Mouse (Mus musculus): ENCODE data around the gene Pitpnm2.

Pitpnm2 gene

DNA sequence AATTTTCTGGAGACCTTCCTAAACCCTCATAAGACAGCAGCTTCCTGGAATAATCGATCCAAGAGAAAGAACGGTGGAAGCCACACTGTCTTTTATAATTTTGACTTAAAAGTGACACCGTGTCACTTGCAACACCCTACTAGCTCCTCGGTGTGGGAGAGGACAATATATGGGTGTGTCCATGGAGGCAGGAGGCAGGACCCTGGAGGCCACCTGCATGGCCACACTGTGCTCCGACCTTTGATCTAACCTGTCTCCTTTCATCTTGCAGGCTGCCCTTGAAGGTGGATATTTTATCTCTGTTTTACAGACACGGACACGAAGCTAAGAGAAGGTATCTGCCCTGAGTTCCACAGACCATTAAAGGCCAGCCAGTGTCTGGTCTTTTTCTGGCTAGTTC is 51.1 kb downstream of the Pitpnm2 start:
- no peak for DNase-seq

DNA sequence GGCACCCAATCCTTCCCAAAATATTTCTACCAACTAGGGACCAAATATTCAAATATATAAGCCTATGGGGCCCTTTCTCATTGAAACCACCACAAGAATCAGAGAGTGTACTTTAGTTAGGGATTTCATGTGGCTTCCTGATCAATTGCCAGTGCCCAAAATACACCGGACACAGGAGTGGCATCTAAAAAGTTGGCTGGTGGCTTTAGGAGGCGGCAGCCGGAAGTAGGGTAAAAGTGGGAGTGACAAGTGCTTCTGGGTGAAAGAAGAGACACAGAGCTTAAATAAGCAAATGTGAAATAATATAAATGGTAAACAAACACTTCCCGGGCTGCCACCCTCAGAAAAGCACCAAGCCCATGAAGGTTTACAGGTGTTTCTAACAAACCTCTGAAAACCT is 53.5 kb downstream of the Pitpnm2 start:
- DNase-seq = no peak

DNA sequence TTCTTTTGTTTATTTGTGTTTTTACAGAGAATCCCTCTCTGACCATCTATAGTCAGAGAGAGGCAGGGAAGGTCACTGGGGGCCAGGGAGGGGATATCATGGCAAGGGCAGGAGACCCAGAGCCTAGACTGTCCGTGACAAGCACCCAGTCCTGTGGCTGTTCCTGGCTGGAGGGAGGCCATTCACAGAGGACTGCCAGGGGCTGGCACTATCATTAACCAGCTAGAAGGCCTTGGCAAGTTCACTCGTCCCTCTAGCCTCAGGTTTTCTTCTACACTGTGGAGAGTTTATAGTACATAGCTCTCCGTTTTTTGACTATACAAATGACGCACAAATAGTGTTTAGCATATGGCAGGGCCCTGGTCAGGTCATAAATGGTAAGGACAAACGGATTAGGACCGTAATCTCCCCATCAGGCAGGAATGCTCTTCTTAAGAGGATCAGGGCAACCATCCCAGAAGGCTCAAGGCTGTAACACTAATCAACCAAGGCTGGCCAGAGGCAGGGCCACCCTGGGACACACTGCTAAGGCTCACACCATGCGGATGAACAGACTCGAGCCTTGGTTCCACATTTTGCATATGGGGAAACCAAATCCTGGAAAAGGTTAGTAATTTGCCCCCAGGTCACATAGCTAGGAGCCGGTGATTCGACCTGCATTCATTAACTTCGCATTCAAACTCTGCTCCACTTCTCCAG is 55.0 kb downstream of the Pitpnm2 start:
- no peak for DNase-seq

DNA sequence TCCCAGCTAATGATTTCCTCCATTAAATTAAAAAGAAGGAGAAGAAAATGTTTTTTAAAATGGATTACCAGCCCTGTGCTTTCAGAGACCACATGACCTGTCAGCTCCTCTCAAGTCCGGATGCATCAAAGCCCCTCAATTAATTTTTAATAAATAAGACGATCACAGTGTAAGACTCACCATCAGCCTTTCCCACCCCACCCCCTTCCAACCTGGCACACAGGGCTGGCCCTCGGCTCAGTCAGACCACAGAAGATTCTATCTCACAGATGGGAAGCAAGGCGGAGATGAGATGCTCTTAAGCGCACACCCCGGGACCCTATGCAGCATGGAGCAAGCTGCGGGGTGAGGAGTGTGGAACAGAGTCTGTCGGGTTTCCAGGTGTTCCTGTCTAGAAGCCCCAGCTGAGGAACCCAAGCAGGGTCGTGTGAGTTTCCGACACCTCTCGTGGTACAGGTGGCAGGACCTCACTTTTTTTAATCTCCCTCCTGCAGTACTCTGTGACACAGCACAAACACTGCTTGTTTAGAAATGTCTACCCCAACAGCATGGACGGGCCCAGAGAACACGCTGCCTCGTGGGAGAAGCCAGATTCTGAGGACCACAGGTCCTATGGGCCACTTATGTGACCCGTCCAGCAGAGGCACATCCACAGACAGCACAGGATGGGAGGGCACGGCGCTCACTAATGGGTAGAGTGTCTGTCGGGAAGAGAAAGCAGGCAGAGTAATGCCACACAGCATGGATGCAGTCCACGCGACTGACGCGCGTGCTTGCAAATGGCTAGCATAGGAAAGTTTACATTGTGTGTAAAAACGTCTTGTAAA is 56.1 kb downstream of the Pitpnm2 start:
- DNase-seq = no peak

DNA sequence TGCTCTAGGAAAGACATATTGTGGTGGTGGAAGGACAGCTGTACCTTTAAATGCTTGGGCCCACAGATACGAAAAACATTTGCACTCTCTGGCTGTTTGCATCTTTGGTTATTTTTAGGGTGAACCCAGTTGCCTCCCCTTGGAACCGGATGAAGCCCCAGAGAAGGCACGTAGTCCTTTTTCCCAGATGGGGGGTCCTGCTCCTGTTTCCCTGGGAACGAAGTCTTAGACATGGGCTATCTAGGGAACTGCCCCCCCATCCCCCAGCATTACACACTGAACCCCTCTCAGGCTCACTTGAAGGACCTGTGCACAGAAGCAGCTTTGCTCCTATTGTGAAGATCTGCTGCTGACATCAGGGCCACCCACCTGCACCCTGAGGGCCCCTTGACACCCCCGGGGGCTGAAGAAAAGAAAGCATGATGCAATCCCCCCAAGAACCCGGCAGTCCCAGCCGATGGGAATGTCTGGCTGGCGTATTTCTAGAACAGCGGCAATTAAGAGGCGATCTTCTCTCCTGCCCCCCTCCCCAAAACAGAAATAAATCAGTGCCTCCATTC is 56.8 kb downstream of the Pitpnm2 start:
- DNase-seq = no peak

DNA sequence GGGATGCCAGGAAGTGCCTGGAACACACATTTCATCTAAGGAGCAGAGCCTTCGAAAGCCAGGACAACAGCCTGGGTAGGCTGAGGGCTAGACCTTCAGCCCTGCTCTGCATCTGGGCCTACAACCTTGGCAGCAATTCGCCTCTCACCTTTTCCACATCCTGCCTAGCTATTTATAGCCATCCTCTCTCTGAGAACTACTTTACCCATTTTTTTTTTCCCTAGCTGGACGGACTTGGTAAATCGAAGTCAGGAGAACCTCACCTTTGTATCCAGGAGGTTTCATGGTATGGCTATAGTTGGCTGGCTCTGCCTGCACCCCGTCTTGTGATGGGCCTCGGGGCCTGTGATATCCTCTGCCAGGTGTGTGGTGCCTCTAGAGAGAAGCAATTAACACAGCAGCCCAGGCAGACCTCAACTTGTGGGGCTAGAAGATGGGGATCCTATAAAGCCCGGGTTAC is 57.3 kb downstream of the Pitpnm2 start:
- DNase-seq = no peak

DNA sequence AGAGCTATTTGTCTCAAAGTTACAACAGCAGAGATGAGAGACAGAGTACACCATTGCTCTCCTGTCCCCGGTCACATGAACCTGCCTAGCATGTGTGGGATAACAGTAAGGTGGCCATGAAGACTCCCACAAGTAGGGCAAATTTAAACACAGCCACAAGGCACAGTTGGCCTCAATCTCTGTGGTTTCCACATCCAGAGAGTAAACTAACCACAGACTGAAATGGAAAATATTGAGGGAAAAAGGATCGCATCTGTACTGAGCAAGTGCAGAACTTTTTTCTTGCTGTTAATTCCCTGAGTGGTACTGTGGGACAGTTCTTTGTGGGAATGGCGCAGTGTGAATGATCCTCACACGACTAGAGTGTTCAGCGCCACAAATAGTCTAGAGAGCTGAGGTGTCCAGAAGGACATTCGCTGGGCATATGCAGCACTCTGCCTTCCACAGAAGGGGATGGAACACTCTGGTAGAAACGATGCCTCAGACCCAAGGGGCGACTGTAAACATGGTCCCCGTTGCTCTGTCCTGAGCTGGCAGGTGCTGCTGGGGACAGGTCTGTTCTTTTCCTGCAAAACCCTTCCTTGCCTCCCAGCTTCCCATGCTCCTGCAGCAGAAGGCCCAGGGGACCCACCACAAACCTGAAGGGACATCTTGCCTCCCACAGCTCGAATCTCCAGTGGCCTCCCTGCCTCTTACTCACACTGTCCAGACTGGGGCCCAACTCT is 59.3 kb downstream of the Pitpnm2 start:
- no peak for DNase-seq

DNA sequence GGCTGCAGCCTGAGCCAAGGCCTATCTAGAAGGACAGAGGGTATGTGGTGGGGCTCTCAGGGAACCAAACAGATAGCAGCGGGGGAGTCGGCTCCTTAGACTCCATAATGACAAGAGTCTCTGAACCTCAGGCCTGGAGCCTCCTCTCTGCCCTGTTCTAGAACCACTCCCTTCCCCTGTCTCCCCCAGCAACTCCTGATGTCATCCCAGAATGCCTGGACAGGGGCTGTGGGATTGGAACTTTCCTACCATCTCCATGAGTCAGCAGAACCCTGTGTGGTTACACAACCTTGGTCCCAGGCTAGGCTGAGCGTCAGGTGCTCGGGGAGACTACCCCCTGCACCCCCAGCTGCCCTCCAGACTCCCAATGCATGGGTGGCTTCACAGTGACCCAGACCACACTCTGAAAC is 60.0 kb downstream of the Pitpnm2 start:
- no peak for DNase-seq

DNA sequence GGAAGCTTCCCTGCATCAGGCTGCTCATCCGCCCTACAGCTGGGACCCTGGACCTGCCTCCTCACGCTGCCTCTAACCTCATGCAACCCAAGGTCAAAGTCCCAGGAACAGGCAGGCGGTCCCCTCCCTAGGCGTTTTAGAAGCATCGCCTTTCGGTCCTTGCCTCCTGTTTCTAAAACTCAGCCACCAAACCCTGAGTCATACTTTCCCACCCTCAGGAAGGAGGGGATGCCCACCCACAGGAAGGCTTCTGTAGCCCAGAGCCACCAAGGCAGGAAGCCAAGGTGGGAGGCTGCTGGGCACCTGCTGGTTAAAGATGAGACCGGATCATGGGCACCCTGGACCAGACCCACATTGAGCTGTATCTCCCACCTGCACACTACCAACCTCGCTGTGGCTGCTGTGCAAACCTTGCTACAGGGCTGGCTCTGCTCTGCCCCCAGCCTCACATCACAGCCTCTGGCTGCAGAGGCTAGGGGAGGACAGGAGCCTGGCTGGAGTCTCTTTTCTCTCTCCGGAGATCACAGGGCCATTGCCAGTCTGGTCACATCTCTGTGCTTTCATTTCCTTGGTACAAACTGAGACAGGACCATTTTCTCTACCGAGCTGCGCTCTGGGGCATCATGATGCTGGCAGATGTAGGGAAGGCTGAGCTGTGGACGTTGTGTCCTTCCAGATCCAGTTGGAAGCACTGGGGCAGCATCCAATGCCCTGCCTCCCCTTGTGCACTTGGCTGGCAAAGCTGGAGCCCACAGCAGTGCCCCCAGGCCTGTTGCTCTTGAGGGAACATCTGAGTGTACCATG is 61.9 kb downstream of the Pitpnm2 start:
- DNase-seq = no peak

DNA sequence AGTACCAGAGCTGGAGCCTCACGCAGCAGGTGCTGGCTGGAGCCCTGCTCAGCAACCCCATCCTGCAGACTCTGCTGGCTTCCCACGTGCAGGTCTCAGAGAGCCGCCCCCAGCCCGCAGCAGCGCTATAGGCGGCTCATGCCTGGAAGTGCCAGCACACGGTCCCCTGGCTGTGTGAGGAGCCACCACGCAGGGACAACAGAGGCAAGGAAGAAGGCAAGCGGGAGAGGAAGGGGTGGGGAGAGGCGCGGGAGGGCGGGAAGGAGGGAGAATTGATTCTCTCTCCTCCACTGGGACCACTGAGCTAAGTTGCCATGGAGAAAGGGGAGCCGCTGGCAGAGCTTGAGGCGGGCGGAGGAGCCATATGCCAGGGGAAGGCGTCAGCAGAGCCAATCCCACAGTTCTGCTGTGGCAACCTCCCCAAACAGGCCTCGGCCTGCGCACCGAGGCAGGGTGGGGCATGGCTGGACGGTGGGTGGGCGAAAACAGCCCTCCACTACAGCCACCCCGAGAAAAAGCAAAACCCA is 62.5 kb downstream of the Pitpnm2 start:
- no peak for DNase-seq

DNA sequence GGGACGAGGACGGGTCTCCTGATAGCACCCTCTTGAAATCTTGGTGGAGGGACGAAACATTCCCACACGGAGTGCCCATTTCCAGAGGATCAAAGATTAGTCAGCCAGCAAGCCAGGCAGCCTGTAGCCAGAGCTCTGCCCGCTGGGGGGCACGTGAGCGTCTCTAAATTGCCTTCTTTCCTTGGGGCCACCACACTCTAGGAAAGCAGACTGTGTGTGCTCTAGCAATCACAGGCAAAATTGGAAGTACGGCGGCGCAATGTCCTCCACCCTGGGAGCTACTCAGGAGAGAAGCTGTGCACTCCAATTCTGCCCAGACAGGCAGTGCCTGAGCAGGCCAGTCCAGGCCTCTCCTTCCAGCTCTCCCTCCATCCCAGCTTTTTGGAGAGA is 63.1 kb downstream of the Pitpnm2 start:
- no peak for DNase-seq

DNA sequence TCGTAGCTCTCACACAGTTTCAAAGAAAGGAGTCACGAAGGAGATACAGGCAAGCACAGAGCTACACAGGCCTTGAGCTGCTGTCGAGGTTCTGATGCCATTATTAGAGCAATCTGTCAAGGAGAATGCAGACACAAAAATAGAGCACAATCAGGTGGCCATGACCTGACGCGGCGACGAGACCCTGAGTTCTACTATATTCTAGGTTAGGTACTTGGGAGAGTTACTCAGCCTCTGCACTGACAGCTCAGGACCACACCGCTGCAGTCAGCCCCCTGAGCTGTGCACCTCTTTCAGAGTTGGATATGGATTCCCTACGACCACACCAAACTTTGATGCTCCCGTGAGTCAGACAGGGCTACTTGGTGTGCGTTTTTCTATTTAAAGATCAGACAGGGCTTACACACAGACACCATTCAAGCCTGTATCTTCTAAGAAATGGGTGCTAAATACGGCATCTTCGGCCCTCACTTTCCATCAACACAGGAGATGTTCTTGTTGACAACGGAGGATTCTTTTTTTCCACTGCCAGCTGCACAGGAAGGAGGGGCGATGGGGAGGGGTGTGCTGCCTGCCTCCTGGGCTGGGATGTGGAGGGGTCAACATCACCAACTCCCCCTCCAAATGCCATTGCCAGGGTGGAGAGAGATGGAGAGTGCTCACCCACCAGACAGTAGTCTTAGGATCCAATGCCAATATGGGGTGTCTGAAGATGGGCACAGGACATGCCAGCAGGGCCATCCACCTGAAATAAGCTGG is 63.7 kb downstream of the Pitpnm2 start:
- DNase-seq = no peak

DNA sequence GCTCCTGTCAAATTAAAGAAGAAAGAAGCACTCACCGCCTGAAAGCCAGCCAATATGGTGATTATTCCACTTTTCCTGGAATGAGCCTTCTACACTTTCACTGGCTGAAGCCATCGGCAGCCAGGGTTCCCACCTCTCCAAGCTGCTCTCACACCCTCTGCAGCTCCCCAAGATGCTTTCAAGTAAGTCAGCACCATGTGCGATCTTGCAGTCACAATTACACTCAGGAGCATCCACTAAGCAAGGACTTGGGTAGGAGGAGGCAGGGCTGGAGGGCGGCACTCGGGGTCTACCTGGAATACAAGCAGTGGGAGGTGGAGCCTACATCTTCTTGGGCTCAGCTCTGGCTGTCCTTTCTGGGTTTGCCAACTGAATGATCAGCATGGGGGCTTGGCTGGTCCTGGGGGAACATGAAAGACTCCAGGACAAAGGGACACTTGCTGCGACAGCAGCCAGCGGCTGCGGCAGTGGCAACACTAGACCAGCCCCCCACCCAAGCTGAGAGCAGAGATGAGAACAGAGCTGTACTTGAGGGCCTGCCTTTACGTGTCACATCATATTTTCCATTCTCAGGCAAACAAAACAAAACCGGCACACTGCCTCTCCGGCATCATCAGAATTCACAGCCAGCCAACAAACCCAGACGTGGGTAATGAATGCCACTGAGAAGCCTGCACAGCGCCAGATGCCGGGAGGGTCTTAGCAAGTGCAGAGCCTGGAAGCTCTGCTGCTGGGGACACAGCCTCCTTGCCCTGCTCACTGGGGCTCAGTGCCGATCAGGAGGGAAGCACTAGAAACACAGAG is 64.5 kb downstream of the Pitpnm2 start:
- peak; percentile 44 for DNase-seq

DNA sequence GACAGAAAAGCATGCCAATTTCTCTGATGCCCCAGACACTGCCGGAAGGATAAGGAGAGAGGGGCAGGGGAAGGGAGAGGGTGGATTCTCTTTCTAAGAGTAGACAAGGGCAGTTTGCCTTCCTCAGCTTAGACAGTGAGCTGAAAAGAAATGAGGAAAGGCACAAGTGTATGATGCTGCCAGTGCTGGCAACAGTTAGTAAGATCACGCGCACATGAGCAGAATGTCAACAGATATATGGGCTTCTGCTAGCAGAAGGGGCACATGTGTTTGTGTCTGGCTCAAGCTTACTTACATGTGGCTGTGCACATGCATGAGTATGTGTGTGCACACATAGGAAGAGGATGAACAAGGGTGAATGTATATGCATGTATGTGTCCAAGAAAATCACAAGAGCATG is 65.4 kb downstream of the Pitpnm2 start:
- DNase-seq = no peak

DNA sequence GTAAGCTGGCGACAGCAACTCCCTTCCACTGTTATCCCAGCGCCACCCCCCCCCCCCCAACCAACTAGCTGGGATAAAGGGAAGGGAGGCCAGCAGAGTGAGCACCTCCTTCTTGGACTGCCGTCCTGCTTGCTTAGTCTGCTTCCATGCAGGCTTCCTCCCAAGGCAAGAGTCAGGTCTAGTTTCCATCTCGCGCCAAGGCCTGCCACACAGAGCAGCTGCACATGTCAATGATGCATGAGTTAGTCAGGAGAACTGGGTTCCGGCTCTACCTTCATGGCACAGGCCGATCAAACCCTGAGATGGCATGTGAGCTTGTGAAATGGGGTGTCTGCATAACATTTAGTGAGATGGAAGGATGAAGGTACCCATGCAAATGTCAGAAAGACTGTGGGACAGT is 66.9 kb downstream of the Pitpnm2 start:
- no peak for DNase-seq

DNA sequence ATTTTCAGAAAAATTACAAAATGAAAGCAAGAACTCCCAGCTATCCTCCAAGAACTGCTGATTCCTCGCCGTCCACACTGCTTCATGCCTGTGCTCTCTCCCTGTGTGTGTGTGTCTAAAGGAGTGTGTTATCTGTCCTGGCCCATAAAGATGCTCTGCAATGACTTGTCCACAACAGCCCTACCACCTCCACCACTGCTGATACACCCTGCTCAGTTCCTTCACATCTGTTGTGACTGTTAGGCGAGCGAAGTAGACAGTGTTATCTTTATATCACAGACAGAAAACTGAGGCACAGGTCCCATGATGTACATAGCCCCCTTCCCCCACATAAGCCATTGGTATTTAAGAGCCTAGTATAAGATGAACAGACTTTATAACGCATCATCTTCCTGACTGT is 67.5 kb downstream of the Pitpnm2 start:
- DNase-seq = no peak

DNA sequence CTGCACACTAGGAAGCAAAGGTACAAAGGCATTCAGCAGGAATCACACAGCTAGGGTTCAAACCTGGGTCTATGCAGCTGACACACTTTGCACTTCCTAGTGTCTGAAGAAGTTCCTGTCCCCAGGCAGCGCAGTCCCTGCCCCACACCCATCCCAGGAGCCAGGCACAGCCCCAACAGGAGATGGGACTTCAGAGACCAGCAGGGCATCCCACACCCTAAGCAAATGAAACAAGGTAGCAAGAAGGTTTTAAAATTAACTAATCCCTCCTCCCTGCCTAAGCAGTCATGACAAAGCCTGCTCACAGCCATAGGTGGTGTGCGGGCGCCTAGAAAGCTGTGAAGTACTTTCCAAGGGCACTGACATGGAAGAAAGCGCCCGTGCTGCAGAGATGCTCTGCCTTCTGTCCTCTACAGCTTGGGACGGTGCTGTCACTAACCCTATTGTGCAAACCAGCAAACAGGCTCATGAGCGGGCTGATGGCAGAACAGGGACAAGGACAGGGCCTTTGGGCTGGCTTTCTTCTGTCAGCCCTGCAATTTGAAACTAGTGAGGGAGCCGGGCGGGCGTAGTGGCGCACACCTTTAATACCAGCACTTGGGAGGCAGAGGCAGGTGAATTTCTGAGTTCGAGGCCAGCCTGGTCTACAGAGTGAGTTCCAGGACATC is 68.9 kb downstream of the Pitpnm2 start:
- DNase-seq = no peak

DNA sequence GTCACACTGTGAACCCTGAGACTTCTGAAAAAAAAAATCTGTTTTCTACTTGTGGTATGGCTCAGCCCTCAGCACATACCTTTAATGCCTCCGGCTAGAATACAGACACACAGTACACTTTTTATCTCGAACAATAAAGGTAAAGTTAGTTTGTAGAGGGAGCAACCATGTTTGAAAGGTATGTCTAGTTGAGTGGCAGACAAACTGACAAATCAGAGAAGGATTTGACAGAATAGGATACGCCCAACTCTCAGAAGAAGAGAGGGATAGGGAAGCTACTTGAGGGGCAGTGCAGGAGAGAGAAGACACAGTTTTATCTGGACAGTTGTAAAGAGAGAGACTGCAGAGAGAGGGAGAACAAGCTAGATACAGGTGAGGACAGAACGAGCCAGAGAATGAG is 70.1 kb downstream of the Pitpnm2 start:
- no peak for DNase-seq

DNA sequence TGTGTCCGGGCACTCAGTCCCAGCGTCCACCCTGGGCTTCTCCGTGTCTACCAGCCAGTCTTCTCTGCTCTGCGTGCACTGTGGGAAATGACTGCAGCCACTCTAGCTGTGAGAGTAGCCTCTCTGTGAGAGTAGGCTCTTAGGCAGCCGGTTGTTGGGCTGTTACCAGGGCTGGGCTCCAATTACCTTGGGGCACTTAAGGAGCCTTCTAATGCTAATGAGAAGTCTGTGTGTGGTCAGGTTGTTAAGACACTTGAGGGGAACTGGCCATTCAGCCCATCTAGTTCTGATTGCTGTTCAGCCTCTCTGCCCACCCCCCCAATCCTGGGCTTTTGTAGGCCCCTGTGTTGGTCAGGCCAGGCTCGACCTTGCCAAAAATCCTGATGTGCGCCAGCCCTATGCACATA is 72.8 kb downstream of the Pitpnm2 start:
- no peak for DNase-seq

DNA sequence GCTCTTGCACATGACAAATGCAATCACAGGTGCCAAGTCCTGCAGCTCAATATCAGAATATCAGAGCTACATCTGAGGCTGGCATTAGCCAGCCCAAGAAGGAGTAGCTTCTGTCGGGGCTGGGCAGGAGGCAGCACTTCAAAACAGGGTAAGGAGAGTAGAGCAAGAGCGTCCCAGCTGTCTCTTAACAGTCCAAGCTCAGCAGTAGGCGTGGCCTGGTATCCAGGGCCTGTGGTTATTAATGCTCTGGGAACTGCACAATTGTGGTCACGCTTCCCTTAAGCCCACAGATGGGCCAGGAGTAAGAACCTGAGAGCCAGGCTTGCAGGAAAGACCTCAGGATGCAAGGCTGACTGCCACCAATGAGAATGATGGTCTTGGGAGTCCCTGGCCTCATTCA is 74.4 kb downstream of the Pitpnm2 start:
- DNase-seq = no peak

All from lung, postnatal 10 days (tissue).